Mouse (Mus musculus) cerebellum, adult (tissue): Measurements from ENCODE around the gene Dennd6a.
"Not testable (repeated sequence)": the region's sequence is repeated elsewhere in the genome, so short reads cannot be mapped to it uniquely, and the experiment has no call there.

Experiments
- ATAC-seq: cut with Nextera tagmentation; 2 replicates; pipeline ENCODE4 v1.9.2; 2017; ENCODE audit warnings: mild to moderate bottlenecking, moderate library complexity, mixed read lengths; ENCODE audit not compliant: insufficient number of reproducible peaks, low FRiP score, low TSS enrichment

Gene Dennd6a

GRCm38 (mm10) chr14:26573556-26573955 lies at the start of gene Dennd6a:
Dennd6a (plus strand) TSS chr14:26573856.
- not testable (repeated sequence) for ATAC-seq

DNA sequence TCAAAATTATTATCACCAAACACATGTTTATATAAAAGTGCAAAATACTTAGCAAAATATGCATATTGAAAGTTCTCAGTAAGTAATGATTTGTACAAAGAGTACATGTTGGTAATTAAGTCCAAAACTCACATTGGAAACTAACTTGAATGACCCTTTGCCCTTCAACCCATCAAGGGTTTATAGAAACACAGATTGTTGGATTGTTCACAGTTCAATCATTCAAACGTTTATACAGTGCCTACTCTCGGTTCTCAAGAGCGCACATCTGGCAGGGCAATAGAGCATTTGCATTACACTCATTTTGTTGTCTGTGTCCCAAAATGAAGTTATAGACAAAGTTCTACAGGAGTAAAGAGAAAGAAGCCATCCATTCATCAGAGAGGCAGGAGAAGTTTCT lies 47.7 kb upstream of the Dennd6a start:
- ATAC-seq: no peak

DNA sequence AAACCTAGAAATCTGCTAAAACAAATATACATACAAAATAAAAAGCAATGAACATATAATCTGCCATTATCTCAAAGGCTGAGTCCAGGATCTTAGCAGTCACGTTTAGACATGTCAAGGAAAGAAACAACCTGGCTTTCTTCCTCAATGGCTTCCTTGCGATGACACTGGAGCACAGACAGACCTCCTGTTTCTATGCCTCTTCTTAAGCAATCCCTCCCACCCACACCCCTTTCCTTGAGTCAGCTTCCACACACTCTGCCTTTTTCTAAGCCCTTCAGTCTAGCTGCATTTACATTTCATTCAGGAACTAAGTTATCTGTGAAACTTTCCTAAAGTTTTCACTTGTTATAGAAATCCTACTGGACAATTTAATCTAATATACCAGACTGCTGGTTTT lies 45.4 kb upstream of the Dennd6a start:
- ATAC-seq: no peak

DNA sequence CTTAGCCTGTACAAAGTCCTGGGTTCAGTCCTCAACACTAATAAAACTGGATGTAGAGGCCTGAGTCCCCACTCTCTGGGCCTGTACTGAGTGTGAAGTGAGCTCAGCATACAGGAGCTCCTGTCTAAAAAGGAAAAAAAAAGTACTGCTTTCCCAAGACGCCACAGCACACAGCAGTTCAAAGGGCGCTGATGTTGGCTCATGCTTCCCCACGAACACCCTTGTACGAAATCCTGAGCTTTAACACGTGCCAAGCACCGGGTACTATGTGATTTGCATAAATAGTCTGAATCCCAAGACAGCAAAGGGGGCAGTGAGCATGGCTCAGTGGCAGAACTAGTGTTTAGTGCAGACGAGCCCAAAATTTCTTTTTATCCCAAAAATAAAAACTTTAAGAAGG lies 43.3 kb upstream of the Dennd6a start:
- no peak for ATAC-seq

- ATAC-seq: no peak
Observed at GRCm38 (mm10) chr14:26531410-26532313, 42.0 kb upstream of the Dennd6a start.

GRCm38 (mm10) chr14:26532752-26533151 lies 40.9 kb upstream of the Dennd6a start:
- no peak for ATAC-seq

DNA sequence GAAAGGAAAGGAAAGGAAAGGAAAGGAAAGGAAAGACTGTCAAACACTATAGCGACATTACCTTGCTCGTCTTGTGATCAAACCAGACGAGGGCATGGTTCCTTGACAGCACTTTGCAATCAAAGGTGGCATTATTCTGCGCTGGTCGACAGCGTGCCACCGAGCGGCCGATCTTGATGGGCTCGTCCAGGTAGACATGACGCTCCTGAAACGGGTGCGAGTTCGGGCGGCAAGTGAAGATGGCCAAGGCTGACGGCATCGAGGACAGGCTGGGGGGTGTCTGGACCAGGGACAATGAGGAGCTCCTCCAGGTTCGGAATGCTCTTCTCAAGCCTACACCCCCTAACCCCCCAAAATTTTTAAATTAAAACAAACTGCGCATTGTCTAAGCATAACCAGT lies 40.4 kb upstream of the Dennd6a start:
- ATAC-seq: no peak

DNA sequence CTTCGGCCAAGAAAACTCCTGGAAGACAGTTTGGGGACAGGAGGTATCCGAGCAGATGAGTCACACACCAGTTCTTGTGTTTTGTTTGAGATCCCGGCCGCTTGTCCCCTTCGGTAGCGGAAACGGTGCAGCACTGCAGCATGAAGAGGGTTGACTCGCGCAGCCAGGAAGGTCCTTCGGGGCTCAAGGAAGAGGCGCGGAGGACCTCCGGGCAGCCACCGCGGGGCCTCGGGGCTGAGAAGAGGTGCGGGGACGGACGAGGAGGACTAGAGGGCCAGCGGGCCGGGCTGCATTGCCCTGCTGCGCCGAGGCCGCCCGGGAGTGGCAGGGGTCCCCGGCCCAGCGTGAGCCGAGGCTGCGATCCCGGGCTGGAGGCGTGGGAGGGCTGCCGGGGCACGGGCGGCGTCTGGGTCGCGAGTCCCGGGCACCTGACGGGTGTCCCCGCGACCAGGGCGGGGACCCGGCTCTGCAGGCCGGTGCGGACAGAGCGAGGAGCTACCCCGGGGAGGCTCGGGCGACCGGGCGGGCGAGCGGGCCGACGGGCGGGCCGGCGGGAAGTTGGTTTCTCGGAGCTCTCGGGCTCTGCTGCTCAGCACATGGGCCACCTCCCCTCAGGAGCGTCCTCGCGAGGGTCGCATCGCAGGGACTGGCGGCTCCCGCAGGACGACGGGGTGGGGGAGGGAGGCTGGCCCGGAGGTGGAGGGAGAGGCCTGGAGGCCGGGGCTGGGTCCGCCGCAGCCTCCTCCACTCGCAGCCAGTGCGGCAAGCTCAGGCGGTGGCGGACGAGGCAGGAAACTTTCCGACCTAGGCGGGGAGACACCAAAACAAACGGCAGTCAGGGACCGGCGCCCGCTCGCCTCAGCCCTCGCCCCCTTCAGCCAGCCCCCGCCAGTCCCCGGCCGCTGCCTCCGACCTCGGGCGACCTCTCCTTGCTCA lies 39.6 kb upstream of the Dennd6a start:
- ATAC-seq: peak; percentile 53

GRCm38 (mm10) chr14:26534757-26535479 lies 38.7 kb upstream of the Dennd6a start, which contains the start of gene Slmap:
Slmap (minus strand) TSS chr14:26534931.
- peak; percentile 94 for ATAC-seq

DNA sequence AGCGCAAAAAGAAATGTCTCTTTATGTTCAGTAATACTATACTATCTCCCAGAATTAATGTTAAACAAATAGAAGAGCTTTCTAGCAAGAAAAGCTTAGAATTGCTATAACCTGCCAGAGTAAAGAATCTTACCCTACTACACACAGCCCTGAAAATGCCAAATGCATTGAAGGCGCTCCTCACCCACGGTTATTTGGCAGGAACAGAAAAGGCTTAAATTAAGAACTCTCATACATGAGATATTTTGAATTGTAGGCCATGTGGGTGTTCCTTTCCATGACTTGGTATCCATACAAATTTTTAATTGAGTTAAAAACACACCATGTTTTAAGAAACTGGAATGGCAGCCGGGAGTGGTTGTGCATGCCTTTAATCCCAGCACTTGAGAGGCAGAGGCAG lies 34.4 kb upstream of the Dennd6a start:
- ATAC-seq: no peak

DNA sequence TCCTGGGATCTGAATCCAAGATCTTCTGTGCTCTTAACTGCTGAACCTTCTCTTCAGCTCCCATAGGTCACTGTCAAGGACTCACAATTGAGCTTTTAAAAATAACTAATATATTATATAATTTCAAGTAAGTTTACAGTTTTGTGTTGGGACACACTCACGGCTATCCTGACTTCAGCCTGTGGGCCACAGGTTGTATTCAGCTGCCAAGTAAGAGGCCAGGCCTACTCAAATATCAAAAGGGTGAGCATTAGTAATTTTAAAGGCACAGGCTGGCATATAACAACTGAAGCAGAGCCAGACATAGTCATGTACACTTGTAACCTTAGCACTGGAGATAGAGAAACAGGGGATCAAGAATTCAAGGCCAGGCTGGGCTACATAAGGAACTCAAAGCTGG lies 33.1 kb upstream of the Dennd6a start:
- no peak for ATAC-seq

- ATAC-seq: no peak
Observed at GRCm38 (mm10) chr14:26542136-26542535, 31.5 kb upstream of the Dennd6a start.

- ATAC-seq: no peak
Observed at GRCm38 (mm10) chr14:26547516-26548488, 25.9 kb upstream of the Dennd6a start.

GRCm38 (mm10) chr14:26550712-26551111 lies 22.9 kb upstream of the Dennd6a start:
- no peak for ATAC-seq

DNA sequence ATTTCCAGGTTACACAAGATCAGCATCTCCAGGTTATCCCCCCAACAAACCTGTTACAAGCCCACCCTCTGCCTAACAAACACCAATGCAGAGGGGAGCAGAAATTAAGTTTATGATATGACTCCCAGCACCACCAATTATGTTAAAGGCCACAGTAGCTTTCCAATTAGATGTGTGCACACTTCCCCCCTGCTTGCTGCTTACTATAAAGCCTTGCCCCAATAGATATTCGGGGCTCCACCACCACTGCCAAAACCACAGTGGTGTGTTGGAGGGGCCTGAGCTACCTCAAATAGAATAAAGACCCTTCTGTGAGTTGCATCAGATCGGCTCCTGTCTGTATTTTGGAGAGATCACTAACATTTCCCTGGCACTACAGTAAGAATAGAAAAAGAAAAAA lies 21.2 kb upstream of the Dennd6a start:
- ATAC-seq: no peak

GRCm38 (mm10) chr14:26552853-26553252 lies 20.8 kb upstream of the Dennd6a start:
- ATAC-seq: no peak

GRCm38 (mm10) chr14:26557581-26557980 lies 16.1 kb upstream of the Dennd6a start:
- no peak for ATAC-seq

- ATAC-seq: no peak
Observed at GRCm38 (mm10) chr14:26558536-26558935, 15.1 kb upstream of the Dennd6a start.

DNA sequence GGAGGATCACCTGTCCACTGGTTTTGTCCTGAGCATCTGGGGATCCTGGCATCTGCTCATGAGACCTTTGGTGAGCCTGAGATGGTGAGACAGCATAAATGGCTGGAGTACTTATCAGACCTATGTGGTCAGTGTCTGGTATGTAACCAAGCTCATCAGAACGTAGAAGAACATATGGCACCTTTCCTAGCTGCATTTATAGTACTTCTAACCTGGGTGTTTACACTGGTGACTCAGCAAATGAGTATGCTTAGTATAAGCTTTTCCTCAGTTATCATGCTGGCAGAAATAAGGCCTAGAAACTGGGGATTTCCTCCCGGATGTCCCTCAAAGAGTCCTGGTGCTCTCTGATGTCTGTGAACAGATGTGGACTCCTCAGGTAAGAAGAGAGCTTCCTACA lies 11.4 kb upstream of the Dennd6a start:
- no peak for ATAC-seq
